In the genomic region with DNA sequence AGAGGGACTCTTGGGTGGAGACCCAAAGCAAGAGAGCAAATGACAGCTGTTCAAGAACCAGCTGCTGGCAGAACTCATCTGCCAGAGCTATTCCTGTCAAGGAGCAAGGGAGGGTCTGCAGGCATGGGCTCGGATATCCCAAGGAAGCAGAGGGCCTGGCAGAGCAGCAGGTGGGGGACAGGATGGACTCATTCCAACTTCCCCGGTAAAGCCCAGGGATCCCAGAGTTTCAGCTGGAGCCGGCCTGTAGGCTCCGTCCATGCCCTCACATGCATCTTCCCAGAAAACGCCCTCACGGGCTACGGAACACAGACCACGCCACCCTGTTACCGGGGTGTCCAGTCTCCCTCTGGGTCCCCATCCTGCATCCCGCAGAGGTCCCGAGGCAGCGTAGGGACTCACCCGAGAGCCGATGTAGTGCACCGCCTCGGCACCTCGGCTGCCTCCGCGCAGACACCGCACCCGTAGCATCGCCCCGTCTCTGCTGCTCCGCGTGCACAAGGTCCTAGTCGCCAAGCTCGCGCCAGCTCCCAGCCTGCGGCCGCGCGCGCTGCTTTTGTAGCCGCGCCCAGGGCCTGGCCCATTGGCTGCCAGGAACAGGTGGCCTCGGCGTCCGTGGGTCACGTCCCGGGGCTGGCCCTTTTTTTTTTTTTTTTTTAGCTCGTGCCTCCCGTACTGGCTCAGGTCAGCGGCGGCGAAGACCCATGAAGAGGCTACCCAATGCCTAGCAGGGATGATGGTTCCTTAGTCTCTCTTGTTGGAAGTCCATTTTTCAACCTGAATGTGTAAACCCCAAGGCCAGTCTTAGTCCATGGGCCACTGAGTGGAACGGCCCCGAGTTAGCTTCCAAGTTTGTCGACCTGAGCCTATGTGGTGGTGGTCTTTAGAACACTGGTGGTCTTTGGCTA, we compare ENCODE assay signal across 8 mouse cellular contexts. TPM values are rescaled to one million over a fixed set of nuclear protein-coding genes. Genes with fewer than 3 reads are reported as not detected.
A peak's percentile ranks its signal among the peaks of the same experiment; 100 is the strongest.
DNase-seq lines count a peak whose midpoint lies in the region; ATAC-seq and TF ChIP-seq lines count a peak whose summit lies in the region.

A gene (minus strand): TSS at position 558 of the 908 bp plus-strand sequence.

- in situ Hi-C loops in Patski (cut with MboI; ENCODE audit: low pct_unique_long_range_greater_than_20kb), result no loop called here

- peak within 1 kb of the TSS; percentile 50 for H3K9ac ChIP-seq in lung, embryonic 14.5 days
- H3K9ac ChIP-seq in neural tube, embryonic 15.5 days (replicated peaks), result peak within 1 kb of the TSS; percentile 59

- 3% methylated on average over 48 of the region's 48 CpGs for WGBS in lung, embryonic 14.5 days
- WGBS in neural tube, embryonic 15.5 days, result 3% methylated on average over 48 of the region's 48 CpGs

- H3K4me2 ChIP-seq in lung, embryonic 14.5 days, result peak within 1 kb of the TSS; percentile 84
- H3K4me2 ChIP-seq in neural tube, embryonic 15.5 days, result peak within 1 kb of the TSS; percentile 68

- peak within 1 kb of the TSS; percentile 42 for H3K4me3 ChIP-seq in lung, embryonic 14.5 days (ENCODE audit: low read depth, low read length)
- peak within 1 kb of the TSS; percentile 54 for H3K4me3 ChIP-seq in neural tube, embryonic 15.5 days (replicated peaks)

- CTCF ChIA-PET in Patski (lab: Charles Lee), result no interaction called here

- H3K27me3 ChIP-seq in Patski, result peaks cover 46% of the 10 kb centered on the region
- H3K27me3 ChIP-seq in lung, embryonic 14.5 days (ENCODE audit: insufficient read depth, low read length), result peaks cover 15% of the 10 kb centered on the region; the same call in 1 of the 2 replicates
- H3K27me3 ChIP-seq in neural tube, embryonic 15.5 days (replicated peaks), result 0 out of 2 replicates have a peak, but pooled peaks cover 5% of the 10 kb centered on the region

- no peak for DNase-seq in Patski (ENCODE audit: low read depth, low spot score)
- peak; percentile 86 to 88 for DNase-seq in cerebellum, postnatal 10 days
- DNase-seq in frontal cortex, adult 2 months (ENCODE audit: extremely low spot score in 1 of 2, low spot score in 1 of 2), result peak in 1 of 2 experiments; percentile 80
- peak; percentile 87 for DNase-seq in layer of hippocampus, adult 9-11 months
- DNase-seq in lung, embryonic 14.5 days, result peak; percentile 77
- DNase-seq in testis, postnatal 10 days (ENCODE audit: low spot score), result peak; percentile 87

- peak; percentile 47 for ATAC-seq in Patski
- peak; percentile 95 to 97 for ATAC-seq in hematopoietic stem cell, adult 5-6 weeks (replicated peaks in 1 of 2; ENCODE audit: insufficient read depth in 1 of 2, low FRiP score in 2 of 2, low TSS enrichment in 1 of 2, low read depth in 1 of 2, poor library complexity in 2 of 2, severe bottlenecking in 2 of 2)
- peak; percentile 86 for ATAC-seq in lung, embryonic 14.5 days (ENCODE audit: insufficient read depth)
- ATAC-seq in neural tube, embryonic 15.5 days (ENCODE audit: low FRiP score), result peak; percentile 99

- no peaks in the 10 kb centered on the region for H3K9me3 ChIP-seq in lung, embryonic 14.5 days (ENCODE audit: low read depth, low read length)
- no peaks in the 10 kb centered on the region for H3K9me3 ChIP-seq in neural tube, embryonic 15.5 days (replicated peaks)

- H3K4me1 ChIP-seq in lung, embryonic 14.5 days (ENCODE audit: insufficient read depth), result no peaks in the 10 kb centered on the region
- H3K4me1 ChIP-seq in neural tube, embryonic 15.5 days, result peaks cover 10% of the 10 kb centered on the region; the same call in 1 of the 2 replicates

- POLR2A ChIA-PET in Patski (lab: Charles Lee), result interaction anchor here (0.5 to 0.8 kb wide), 2 partner anchors 10 to 38 kb away, joined by 3 read pairs; no protein-coding TSS in a partner anchor

- H3K27ac ChIP-seq in lung, embryonic 14.5 days (ENCODE audit: low read depth), result no peak within 1 kb of the TSS
- H3K27ac ChIP-seq in neural tube, embryonic 15.5 days (replicated peaks), result peak within 1 kb of the TSS; percentile 48; the same call in 1 of the 2 replicates

- TF ChIP-seq CTCF in Patski (IDR thresholded peaks at IDR 0.05), result no peak
- TF ChIP-seq CTCF in lung, embryonic 14.5 days (IDR thresholded peaks at IDR 0.05; ENCODE audit: low read depth), result no peak

- no peaks in the 10 kb centered on the region for H3K36me3 ChIP-seq in lung, embryonic 14.5 days (ENCODE audit: insufficient read depth)
- H3K36me3 ChIP-seq in neural tube, embryonic 15.5 days, result no peaks in the 10 kb centered on the region

RNA-seq across cellular contexts. Expression of the gene that starts here (rescaled TPM):
- 0.39 TPM for polyA plus RNA-seq in Patski (2021)
- 111 and 114 TPM in 2 replicates for polyA plus RNA-seq in frontal cortex, adult 2 months (2012; rRNA removed)
- 26.8 and 40.8 TPM in 2 replicates for total RNA-seq in hematopoietic stem cell, adult 5-6 weeks (2017)
- polyA plus RNA-seq in lung, embryonic 14.5 days (2014; fragmentation: Nextera tagmentation; extraction: Ambion mirVana), result 6.1 and 6.9 TPM in 2 replicates
- 41.3 and 45.0 TPM in 2 replicates for polyA plus RNA-seq in neural tube, embryonic 15.5 days (2015; fragmentation: Nextera tagmentation; extraction: Ambion mirVana)

Comparison
In these comparisons a context has a peak if more than half of its experiments do, and no peak if none do; other contexts are left out.
1. Peak in ATAC-seq in Patski; RNA of the gene not detected or under 1 TPM.
2. ATAC-seq: peak in every context shown above with its lines; median percentile 99 in neural tube, embryonic 15.5 days; 96 in hematopoietic stem cell, adult 5-6 weeks; 86 in lung, embryonic 14.5 days; 47 in Patski.